ENCODE assay signal across 11 mouse cellular contexts in the genomic region with DNA sequence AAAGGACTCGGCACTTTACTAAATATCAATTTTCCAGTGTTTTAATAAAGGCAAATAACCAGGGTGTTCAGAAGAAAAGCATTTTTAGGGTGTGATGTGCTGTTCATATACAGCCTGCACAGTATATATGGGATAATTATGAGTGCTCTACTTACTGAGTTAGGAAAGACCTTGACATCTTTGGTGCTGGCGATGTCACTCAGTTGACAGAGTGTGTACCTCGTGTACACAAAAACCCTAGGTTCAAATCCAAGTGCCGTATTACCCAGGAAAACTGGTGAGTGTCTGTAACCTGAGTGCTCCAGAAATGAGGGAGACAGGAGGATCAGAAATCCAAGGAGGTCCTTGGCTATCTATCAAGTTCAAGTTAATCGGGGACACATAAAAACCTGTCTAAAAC.
A peak's percentile ranks its signal among the peaks of the same experiment; 100 is the strongest.
DNase-seq lines count a peak whose midpoint lies in the region; ATAC-seq lines count a peak whose summit lies in the region.
"Had no signal": no experiment of that assay in that cellular context is flagged by ENCODE, and none has a peak within 500 bp of the region (broad histone marks: within the 10 kb centered on the region; RNA-seq: fewer than 3 reads in every experiment).

No protein-coding gene starts in this region.

- peak overlapping the region; percentile 15; the same call in 1 of the 2 replicates for H3K4me2 ChIP-seq in kidney, embryonic 14.5 days (replicated peaks; ENCODE audit: low read depth, low read length)
- H3K4me2 ChIP-seq in midbrain, embryonic 13.5 days (replicated peaks), result peak overlapping the region; percentile 39

- no peak for ATAC-seq in kidney, embryonic 14.5 days (ENCODE audit: low FRiP score, low TSS enrichment)
- peak; percentile 55 for ATAC-seq in erythroblast, adult 5-6 weeks (replicated peaks; ENCODE audit: low FRiP score, poor library complexity, severe bottlenecking)
- peak; percentile 44; the same call in 1 of the 2 replicates for ATAC-seq in midbrain, embryonic 13.5 days
- ATAC-seq in megakaryocyte-erythroid progenitor cell, adult 5-6 weeks (replicated peaks; ENCODE audit: low FRiP score, low TSS enrichment, poor library complexity, severe bottlenecking), result no peak

- no peak overlapping the region for H3K9ac ChIP-seq in kidney, embryonic 14.5 days (ENCODE audit: low read depth, low read length)
- H3K9ac ChIP-seq in midbrain, embryonic 13.5 days (replicated peaks), result no peak overlapping the region

- WGBS in kidney, embryonic 14.5 days, result 66% methylated on average over 5 of the region's 5 CpGs
- WGBS in midbrain, embryonic 13.5 days, result 85% methylated on average over 5 of the region's 5 CpGs

- H3K4me1 ChIP-seq in kidney, embryonic 14.5 days (ENCODE audit: control insufficient read depth, insufficient read depth, low read length), result no peaks in the 10 kb centered on the region
- H3K4me1 ChIP-seq in midbrain, embryonic 13.5 days (replicated peaks), result no peaks in the 10 kb centered on the region

- no peaks in the 10 kb centered on the region for H3K9me3 ChIP-seq in kidney, embryonic 14.5 days (ENCODE audit: control insufficient read depth, low read length)
- no peaks in the 10 kb centered on the region for H3K9me3 ChIP-seq in midbrain, embryonic 13.5 days

- no peaks in the 10 kb centered on the region for H3K27me3 ChIP-seq in kidney, embryonic 14.5 days (ENCODE audit: control insufficient read depth, insufficient read depth, low read length)
- H3K27me3 ChIP-seq in midbrain, embryonic 13.5 days, result no peaks in the 10 kb centered on the region

- no peaks in the 10 kb centered on the region for H3K36me3 ChIP-seq in kidney, embryonic 14.5 days (ENCODE audit: control insufficient read depth, insufficient read depth, low read length)
- H3K36me3 ChIP-seq in midbrain, embryonic 13.5 days, result no peaks in the 10 kb centered on the region

- peak overlapping the region; percentile 13; the same call in 1 of the 2 replicates for H3K4me3 ChIP-seq in kidney, embryonic 14.5 days (ENCODE audit: low read length)
- peak overlapping the region; percentile 30 for H3K4me3 ChIP-seq in midbrain, embryonic 13.5 days (replicated peaks)
- H3K4me3 ChIP-seq: erythroblast, embryonic 14.5 days had no signal

- H3K27ac ChIP-seq in kidney, embryonic 14.5 days (ENCODE audit: low read depth, low read length), result no peak overlapping the region
- no peak overlapping the region for H3K27ac ChIP-seq in midbrain, embryonic 13.5 days

- DNase-seq in kidney, postnatal 4 days, result no peak
- DNase-seq in induced T-regulatory cell, adult 2 months (ENCODE audit: low read depth), result peak; percentile 37
- DNase-seq in layer of hippocampus, postnatal 36 days, result no peak
- DNase-seq in kidney, postnatal 36 days, result no peak
- DNase-seq: adrenal gland, postnatal 25 days; layer of hippocampus, adult 9-11 months had no signal

Comparison
In these comparisons a context has a peak if more than half of its experiments do, and no peak if none do; other contexts are left out.
1. ATAC-seq: peak in erythroblast, adult 5-6 weeks (single experiment) and midbrain, embryonic 13.5 days (single experiment); none in kidney, embryonic 14.5 days (single experiment) and megakaryocyte-erythroid progenitor cell, adult 5-6 weeks (single experiment).